8 mouse cellular contexts compared by ENCODE assay signal in the genomic region with DNA sequence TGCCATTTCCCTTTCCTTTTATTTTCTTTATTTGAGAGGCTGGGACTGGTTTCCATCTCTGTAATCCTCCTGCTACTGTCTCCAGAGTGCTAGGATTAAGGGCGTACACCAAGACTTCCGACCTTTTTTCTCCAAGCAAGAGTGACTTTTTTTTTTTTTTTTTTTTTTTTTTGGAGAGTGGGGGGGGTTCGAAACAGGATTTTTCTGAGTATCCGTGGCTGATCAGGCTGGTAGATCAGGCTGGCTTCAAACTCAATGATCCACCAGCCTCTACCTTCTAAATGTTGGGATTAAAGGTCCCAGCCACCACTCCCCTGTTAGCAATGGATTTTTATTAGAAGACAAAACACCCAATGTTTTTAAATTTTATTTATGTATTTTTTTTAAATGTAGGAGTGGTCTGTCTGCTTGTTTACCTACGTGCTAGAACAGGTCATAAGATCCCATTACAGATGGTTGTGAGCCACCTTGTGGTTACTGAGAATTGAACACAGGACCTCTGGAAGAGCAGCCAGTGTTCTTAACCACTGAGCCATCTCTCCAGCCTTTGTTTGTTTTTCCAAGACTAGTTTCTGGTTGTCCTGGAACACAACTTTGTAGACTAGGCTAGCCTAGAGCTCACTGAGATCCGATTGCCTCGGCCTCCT. TPM values are rescaled to one million over a fixed set of nuclear protein-coding genes. Genes with fewer than 3 reads are reported as not detected.
DNase-seq lines count a peak whose midpoint lies in the region; ATAC-seq and TF ChIP-seq lines count a peak whose summit lies in the region.

No protein-coding gene starts in this region.

- H3K9ac ChIP-seq in heart, embryonic 11.5 days (ENCODE audit: low read depth, low read length): peak overlapping the region; percentile 96
- H3K9ac ChIP-seq in liver, embryonic 13.5 days: peak overlapping the region; percentile 100

- DNase-seq in heart, postnatal 4 days: no peak
- DNase-seq in hindbrain, embryonic 10.5 days (ENCODE audit: low spot score): no peak
- DNase-seq in liver, embryonic 13.5 days: peak; percentile 46
- DNase-seq in layer of hippocampus, adult 11-12 months (ENCODE audit: low spot score): no peak
- no peak for DNase-seq in left cerebral cortex, postnatal 4 days

- peak overlapping the region; percentile 96 for H3K27ac ChIP-seq in heart, embryonic 11.5 days (ENCODE audit: low read depth, low read length)
- H3K27ac ChIP-seq in hindbrain, embryonic 10.5 days: peak overlapping the region; percentile 95
- H3K27ac ChIP-seq in liver, embryonic 13.5 days: peak overlapping the region; percentile 99
- H3K27ac ChIP-seq in olfactory bulb, adult 2 months (ENCODE audit: insufficient read depth, low read depth, low read length): peak overlapping the region; percentile 90

- peak overlapping the region; percentile 79 for H3K4me2 ChIP-seq in heart, embryonic 11.5 days
- H3K4me2 ChIP-seq in liver, embryonic 13.5 days: peak overlapping the region; percentile 80

- no peaks in the 10 kb centered on the region for H3K36me3 ChIP-seq in heart, embryonic 11.5 days (ENCODE audit: control insufficient read depth, insufficient read depth, low read length)
- peaks cover 19% of the 10 kb centered on the region for H3K36me3 ChIP-seq in hindbrain, embryonic 10.5 days
- H3K36me3 ChIP-seq in liver, embryonic 13.5 days: peaks cover 31% of the 10 kb centered on the region

- intact Hi-C loops in left cerebral cortex, postnatal 4 days (cut with DNase I): no loop called here

- no peaks in the 10 kb centered on the region for H3K9me3 ChIP-seq in heart, embryonic 11.5 days (replicated peaks; ENCODE audit: control insufficient read depth, low read length)
- H3K9me3 ChIP-seq in hindbrain, embryonic 10.5 days: no peaks in the 10 kb centered on the region
- no peaks in the 10 kb centered on the region for H3K9me3 ChIP-seq in liver, embryonic 13.5 days (replicated peaks)

- peaks cover 29% of the 10 kb centered on the region for H3K4me1 ChIP-seq in heart, embryonic 11.5 days (ENCODE audit: control insufficient read depth, insufficient read depth, low read length)
- peaks cover 64% of the 10 kb centered on the region for H3K4me1 ChIP-seq in hindbrain, embryonic 10.5 days (replicated peaks)
- H3K4me1 ChIP-seq in liver, embryonic 13.5 days (replicated peaks): peaks cover 60% of the 10 kb centered on the region
- H3K4me1 ChIP-seq in olfactory bulb, adult 2 months (ENCODE audit: control insufficient read depth, insufficient read depth, low read length): peaks cover 28% of the 10 kb centered on the region

- H3K27me3 ChIP-seq in heart, embryonic 11.5 days (ENCODE audit: control insufficient read depth, insufficient read depth, low read length): no peaks in the 10 kb centered on the region
- no peaks in the 10 kb centered on the region for H3K27me3 ChIP-seq in hindbrain, embryonic 10.5 days (ENCODE audit: insufficient read depth, poor library complexity, severe bottlenecking)
- H3K27me3 ChIP-seq in liver, embryonic 13.5 days: no peaks in the 10 kb centered on the region

- ATAC-seq in heart, embryonic 11.5 days (replicated peaks; ENCODE audit: insufficient number of reproducible peaks, low FRiP score, low TSS enrichment): no peak
- ATAC-seq in activated CD4-positive, CD25-positive, alpha-beta regulatory T cell, adult 4 months: peak; percentile 13
- no peak for ATAC-seq in liver, embryonic 13.5 days (ENCODE audit: low read depth)

- TF ChIP-seq POLR2A in olfactory bulb, adult 2 months (IDR thresholded peaks at IDR 0.05; ENCODE audit: insufficient read depth, low read depth, low read length): no peak

- peak overlapping the region; percentile 74 for H3K4me3 ChIP-seq in heart, embryonic 11.5 days (ENCODE audit: low read depth, low read length)
- peak overlapping the region; percentile 88 for H3K4me3 ChIP-seq in hindbrain, embryonic 10.5 days
- H3K4me3 ChIP-seq in liver, embryonic 13.5 days (replicated peaks): peak overlapping the region; percentile 99
- peak overlapping the region; percentile 87 for H3K4me3 ChIP-seq in olfactory bulb, adult 2 months (ENCODE audit: insufficient read depth, low read depth, low read length)

- 16% methylated on average over 7 of the region's 7 CpGs for WGBS in heart, embryonic 11.5 days (ENCODE audit: insufficient replicate concordance)
- WGBS in hindbrain, embryonic 10.5 days: 26% methylated on average over 7 of the region's 7 CpGs
- 16% methylated on average over 7 of the region's 7 CpGs for whole genome bisulfite sequencing in liver, embryonic 13.5 days (ENCODE audit: insufficient replicate concordance)
- WGBS in olfactory bulb, adult 2 months: 26% methylated on average over 7 of the region's 7 CpGs

- no peak for TF ChIP-seq CTCF in olfactory bulb, adult 2 months (IDR thresholded peaks at IDR 0.05; ENCODE audit: insufficient read depth, low read depth, low read length)

RNA-seq across cellular contexts. Expression of gene Plekha4, which starts 0.5 kb away (rescaled TPM):
- polyA plus RNA-seq in heart, embryonic 11.5 days (2014; fragmentation: Nextera tagmentation; extraction: Ambion mirVana): 1.1 TPM in 2 replicates
- total RNA-seq in heart, postnatal 4 days (2021): 1 to 10 TPM; 3.6 to 4.0 TPM
- under 1 TPM in 1 of 2 experiments, not detected in 1; 0.79 TPM for polyA plus RNA-seq in activated CD4-positive, CD25-positive, alpha-beta regulatory T cell, adult 4 months (2017; shearing (Covaris generic))
- polyA plus RNA-seq in hindbrain, embryonic 10.5 days (2016; fragmentation: Nextera tagmentation; extraction: Ambion mirVana): 4.1 and 4.5 TPM in 2 replicates
- polyA plus RNA-seq in liver, embryonic 13.5 days (2015; fragmentation: Nextera tagmentation; extraction: Ambion mirVana): 0.43 and 0.52 TPM in 2 replicates
- polyA plus RNA-seq in olfactory bulb, adult 2 months (2012; ENCODE audit: insufficient read depth, insufficient read length, low replicate concordance, missing spikeins): not detected in 2 replicates
- 1 to 10 TPM in 1 of 2 experiments, under 1 TPM in 1; 0.90 to 2.7 TPM for total RNA-seq in left cerebral cortex, postnatal 4 days (2021)

RNA-seq across cellular contexts. Expression of gene Ppp1r15a, which starts 0.5 kb away (rescaled TPM):
- 28.5 and 28.8 TPM in 2 replicates for polyA plus RNA-seq in heart, embryonic 11.5 days (2014; fragmentation: Nextera tagmentation; extraction: Ambion mirVana)
- 10 to 100 TPM; 40.7 to 42.1 TPM for total RNA-seq in heart, postnatal 4 days (2021)
- polyA plus RNA-seq in activated CD4-positive, CD25-positive, alpha-beta regulatory T cell, adult 4 months (2017; shearing (Covaris generic)): 10 to 100 TPM; 27.5 to 33.4 TPM
- 18.6 and 20.2 TPM in 2 replicates for polyA plus RNA-seq in hindbrain, embryonic 10.5 days (2016; fragmentation: Nextera tagmentation; extraction: Ambion mirVana)
- 180 and 197 TPM in 2 replicates for polyA plus RNA-seq in liver, embryonic 13.5 days (2015; fragmentation: Nextera tagmentation; extraction: Ambion mirVana)
- not detected in 2 replicates for polyA plus RNA-seq in olfactory bulb, adult 2 months (2012; ENCODE audit: insufficient read depth, insufficient read length, low replicate concordance, missing spikeins)
- 10 to 100 TPM; 19.0 to 24.6 TPM for total RNA-seq in left cerebral cortex, postnatal 4 days (2021)

RNA-seq across cellular contexts. Expression of gene Nucb1, which starts 16.4 kb away (rescaled TPM):
- 165 and 186 TPM in 2 replicates for polyA plus RNA-seq in heart, embryonic 11.5 days (2014; fragmentation: Nextera tagmentation; extraction: Ambion mirVana)
- 100 to 1,000 TPM; 121 to 131 TPM for total RNA-seq in heart, postnatal 4 days (2021)
- 100 to 1,000 TPM; 103 to 130 TPM for polyA plus RNA-seq in activated CD4-positive, CD25-positive, alpha-beta regulatory T cell, adult 4 months (2017; shearing (Covaris generic))
- polyA plus RNA-seq in hindbrain, embryonic 10.5 days (2016; fragmentation: Nextera tagmentation; extraction: Ambion mirVana): 110 and 115 TPM in 2 replicates
- polyA plus RNA-seq in liver, embryonic 13.5 days (2015; fragmentation: Nextera tagmentation; extraction: Ambion mirVana): 110 and 127 TPM in 2 replicates
- polyA plus RNA-seq in olfactory bulb, adult 2 months (2012; ENCODE audit: insufficient read depth, insufficient read length, low replicate concordance, missing spikeins): not detected in 2 replicates
- 100 to 1,000 TPM; 110 to 116 TPM for total RNA-seq in left cerebral cortex, postnatal 4 days (2021)

RNA-seq across cellular contexts. Expression of gene Hsd17b14, which starts 28.1 kb away (rescaled TPM):
- 0.31 and 1.5 TPM in 2 replicates for polyA plus RNA-seq in heart, embryonic 11.5 days (2014; fragmentation: Nextera tagmentation; extraction: Ambion mirVana)
- under 1 TPM in 1 of 2 experiments, not detected in 1; 0.20 TPM for total RNA-seq in heart, postnatal 4 days (2021)
- not detected for polyA plus RNA-seq in activated CD4-positive, CD25-positive, alpha-beta regulatory T cell, adult 4 months (2017; shearing (Covaris generic))
- polyA plus RNA-seq in hindbrain, embryonic 10.5 days (2016; fragmentation: Nextera tagmentation; extraction: Ambion mirVana): 1.1 and 1.5 TPM in 2 replicates
- 1.3 and 1.9 TPM in 2 replicates for polyA plus RNA-seq in liver, embryonic 13.5 days (2015; fragmentation: Nextera tagmentation; extraction: Ambion mirVana)
- not detected in 2 replicates for polyA plus RNA-seq in olfactory bulb, adult 2 months (2012; ENCODE audit: insufficient read depth, insufficient read length, low replicate concordance, missing spikeins)
- not detected for total RNA-seq in left cerebral cortex, postnatal 4 days (2021)

RNA-seq across cellular contexts. Expression of gene Dhdh, which starts 38.0 kb away (rescaled TPM):
- polyA plus RNA-seq in heart, embryonic 11.5 days (2014; fragmentation: Nextera tagmentation; extraction: Ambion mirVana): 4.6 and 4.9 TPM in 2 replicates
- 1 to 10 TPM; 3.5 to 4.7 TPM for total RNA-seq in heart, postnatal 4 days (2021)
- polyA plus RNA-seq in activated CD4-positive, CD25-positive, alpha-beta regulatory T cell, adult 4 months (2017; shearing (Covaris generic)): 1 to 10 TPM in 1 of 2 experiments, under 1 TPM in 1; 0.61 to 1.3 TPM
- polyA plus RNA-seq in hindbrain, embryonic 10.5 days (2016; fragmentation: Nextera tagmentation; extraction: Ambion mirVana): 4.8 and 6.7 TPM in 2 replicates
- 2.0 and 2.2 TPM in 2 replicates for polyA plus RNA-seq in liver, embryonic 13.5 days (2015; fragmentation: Nextera tagmentation; extraction: Ambion mirVana)
- not detected in 2 replicates for polyA plus RNA-seq in olfactory bulb, adult 2 months (2012; ENCODE audit: insufficient read depth, insufficient read length, low replicate concordance, missing spikeins)
- 1 to 10 TPM; 2.6 to 3.2 TPM for total RNA-seq in left cerebral cortex, postnatal 4 days (2021)

Comparison
In these comparisons a context has a peak if more than half of its experiments do, and no peak if none do; other contexts are left out.
1. RNA of gene Ppp1r15a, which starts 0.5 kb away (polyA plus RNA-seq): 180 to 197 TPM in liver, embryonic 13.5 days, 27.5 to 33.4 TPM in activated CD4-positive, CD25-positive, alpha-beta regulatory T cell, adult 4 months, 28.5 to 28.8 TPM in heart, embryonic 11.5 days and 18.6 to 20.2 TPM in hindbrain, embryonic 10.5 days; not detected in olfactory bulb, adult 2 months; every median in the first group is over 10 times any median in the second.
2. Peak in every context shown above with its lines, with median percentiles within 50 percentile points of each other: H3K27ac ChIP-seq and H3K4me3 ChIP-seq.